ENCODE assay signal across 9 mouse cellular contexts in genomic region chr4:106996305-106997076, GRCm38 (mm10).
DNase-seq lines count a peak whose midpoint lies in the region; ATAC-seq and TF ChIP-seq lines count a peak whose summit lies in the region.
"Had no signal": no experiment of that assay in that cellular context is flagged by ENCODE, and none has a peak within 500 bp of the region (broad histone marks: within the 10 kb centered on the region; RNA-seq: fewer than 3 reads in every experiment).

No protein-coding gene starts in this region.

- no peak overlapping the region for H3K4me2 ChIP-seq in embryonic facial prominence, embryonic 13.5 days
- no peak overlapping the region for H3K4me2 ChIP-seq in liver, postnatal 0 days (ENCODE audit: low read depth, low read length)
- H3K4me2 ChIP-seq in intestine, embryonic 16.5 days (ENCODE audit: low read depth, low read length): no peak overlapping the region
- H3K4me2 ChIP-seq: liver, embryonic 15.5 days had no signal

- ATAC-seq in embryonic facial prominence, embryonic 13.5 days (ENCODE audit: insufficient number of reproducible peaks, insufficient read depth, low FRiP score, low TSS enrichment, low read depth): peak; percentile 50; the same call in 1 of the 2 replicates
- ATAC-seq in liver, postnatal 0 days: peak; percentile 60
- peak; percentile 41; the same call in 1 of the 2 replicates for ATAC-seq in intestine, embryonic 16.5 days
- no peak for ATAC-seq in granulocyte monocyte progenitor cell, adult 5-6 weeks (replicated peaks; ENCODE audit: poor library complexity, severe bottlenecking)
- no peak for ATAC-seq in megakaryocyte, adult 5-6 weeks (ENCODE audit: poor library complexity, severe bottlenecking)

- 0 out of 2 replicates have a peak, but pooled peaks cover 4% of the 10 kb centered on the region for H3K36me3 ChIP-seq in embryonic facial prominence, embryonic 13.5 days
- H3K36me3 ChIP-seq in embryonic facial prominence, embryonic 10.5 days (replicated peaks): peaks cover 41% of the 10 kb centered on the region
- no peaks in the 10 kb centered on the region for H3K36me3 ChIP-seq in liver, postnatal 0 days (replicated peaks; ENCODE audit: insufficient read depth, low read length)
- H3K36me3 ChIP-seq in intestine, embryonic 16.5 days (ENCODE audit: control insufficient read depth, insufficient read depth, low read length): no peaks in the 10 kb centered on the region

- DNase-seq in embryonic facial prominence, embryonic 10.5 days (ENCODE audit: low spot score): no peak
- DNase-seq in liver, postnatal 0 days: peak; percentile 42
- no peak for DNase-seq in liver
- peak; percentile 77 to 78 for DNase-seq in right cerebral cortex, adult 2 months (ENCODE audit: low spot score in 2 of 2)

- peaks cover 85% of the 10 kb centered on the region for H3K4me1 ChIP-seq in embryonic facial prominence, embryonic 13.5 days
- peaks cover 90% of the 10 kb centered on the region for H3K4me1 ChIP-seq in embryonic facial prominence, embryonic 10.5 days
- H3K4me1 ChIP-seq in liver, postnatal 0 days (ENCODE audit: insufficient read depth): peaks cover 19% of the 10 kb centered on the region
- peaks cover 44% of the 10 kb centered on the region for H3K4me1 ChIP-seq in intestine, embryonic 16.5 days (ENCODE audit: control insufficient read depth, insufficient read depth, low read length)

- TF ChIP-seq CTCF in liver, postnatal 0 days (IDR thresholded peaks at IDR 0.05; ENCODE audit: low read depth): no peak

- no peaks in the 10 kb centered on the region for H3K9me3 ChIP-seq in embryonic facial prominence, embryonic 13.5 days
- no peaks in the 10 kb centered on the region for H3K9me3 ChIP-seq in embryonic facial prominence, embryonic 10.5 days
- H3K9me3 ChIP-seq in liver, postnatal 0 days (ENCODE audit: low read length): no peaks in the 10 kb centered on the region
- H3K9me3 ChIP-seq in intestine, embryonic 16.5 days (ENCODE audit: control insufficient read depth, low read length): no peaks in the 10 kb centered on the region
- H3K9me3 ChIP-seq: liver, embryonic 15.5 days had no signal

- H3K27me3 ChIP-seq in embryonic facial prominence, embryonic 13.5 days: no peaks in the 10 kb centered on the region
- no peaks in the 10 kb centered on the region for H3K27me3 ChIP-seq in embryonic facial prominence, embryonic 10.5 days (replicated peaks; ENCODE audit: low read depth, poor library complexity, severe bottlenecking)
- no peaks in the 10 kb centered on the region for H3K27me3 ChIP-seq in liver, postnatal 0 days (ENCODE audit: insufficient read depth, low read length)
- H3K27me3 ChIP-seq in intestine, embryonic 16.5 days (replicated peaks; ENCODE audit: control insufficient read depth, insufficient read depth, low read length): no peaks in the 10 kb centered on the region
- H3K27me3 ChIP-seq: liver, embryonic 15.5 days had no signal

- H3K9ac ChIP-seq in embryonic facial prominence, embryonic 13.5 days: no peak overlapping the region
- H3K9ac ChIP-seq in liver, postnatal 0 days (replicated peaks): no peak overlapping the region
- H3K9ac ChIP-seq in intestine, embryonic 16.5 days (ENCODE audit: low read depth, low read length): no peak overlapping the region
- H3K9ac ChIP-seq: liver, embryonic 15.5 days had no signal

- peak overlapping the region; percentile 66 for H3K27ac ChIP-seq in embryonic facial prominence, embryonic 13.5 days
- no peak overlapping the region for H3K27ac ChIP-seq in embryonic facial prominence, embryonic 10.5 days (replicated peaks)
- no peak overlapping the region for H3K27ac ChIP-seq in liver, postnatal 0 days (ENCODE audit: low read depth)
- H3K27ac ChIP-seq in intestine, embryonic 16.5 days (ENCODE audit: low read length): no peak overlapping the region
- H3K27ac ChIP-seq: liver, embryonic 15.5 days had no signal

- 44% methylated on average over 13 of the region's 13 CpGs for WGBS in embryonic facial prominence, embryonic 13.5 days
- WGBS in embryonic facial prominence, embryonic 10.5 days: 71% methylated on average over 13 of the region's 13 CpGs
- 48% methylated on average over 13 of the region's 13 CpGs for WGBS in liver, postnatal 0 days (ENCODE audit: insufficient replicate concordance)
- WGBS in intestine, embryonic 16.5 days: 25% methylated on average over 13 of the region's 13 CpGs

- H3K4me3 ChIP-seq in embryonic facial prominence, embryonic 13.5 days: no peak overlapping the region
- no peak overlapping the region for H3K4me3 ChIP-seq in embryonic facial prominence, embryonic 10.5 days
- no peak overlapping the region for H3K4me3 ChIP-seq in liver, postnatal 0 days (ENCODE audit: low read depth, low read length)
- no peak overlapping the region for H3K4me3 ChIP-seq in intestine, embryonic 16.5 days (ENCODE audit: low read length)
- H3K4me3 ChIP-seq: liver, embryonic 15.5 days had no signal

- TF ChIP-seq EP300 in liver, postnatal 0 days (IDR thresholded peaks at IDR 0.05; ENCODE audit: low read depth): no peak

Comparison
In these comparisons a context has a peak if more than half of its experiments do, and no peak if none do; other contexts are left out.
1. DNase-seq: peak in liver, postnatal 0 days (single experiment) and right cerebral cortex, adult 2 months (2 of 2); none in embryonic facial prominence, embryonic 10.5 days (single experiment) and liver (single experiment).
2. ATAC-seq: peak in embryonic facial prominence, embryonic 13.5 days (single experiment), liver, postnatal 0 days (single experiment) and intestine, embryonic 16.5 days (single experiment); none in granulocyte monocyte progenitor cell, adult 5-6 weeks (single experiment) and megakaryocyte, adult 5-6 weeks (single experiment).